Mouse (Mus musculus) lung, postnatal 14 days (tissue): ENCODE measurements around the gene Gipc3.

Experiments
- DNase-seq: peaks from one replicate; pipeline ENCODE4 v3.0.0; 2021

The Gipc3 gene

GRCm38 (mm10) chr10:81342686-81343505, at the start of gene Gipc3:
Gene Gipc3 (minus strand): TSS chr10:81343266.
- peak; percentile 49 for DNase-seq

- no peak for DNase-seq
Observed at GRCm38 (mm10) chr10:81392781-81393185, 49.7 kb upstream of the Gipc3 start, which contains the start of gene Smim24. Gene Smim24 (plus strand): TSS chr10:81393051.

GRCm38 (mm10) chr10:81392270-81392669, 49.2 kb upstream of the Gipc3 start:
- no peak for DNase-seq

- DNase-seq = no peak
Observed at GRCm38 (mm10) chr10:81390678-81390965, 47.6 kb upstream of the Gipc3 start.

GRCm38 (mm10) chr10:81389801-81390677, 47.0 kb upstream of the Gipc3 start:
- peak; percentile 83 for DNase-seq

- DNase-seq = no peak
Observed at GRCm38 (mm10) chr10:81389373-81389772, 46.3 kb upstream of the Gipc3 start.

GRCm38 (mm10) chr10:81388505-81389055, 45.5 kb upstream of the Gipc3 start, which contains the start of gene Gm48552:
Gene Gm48552 (plus strand): TSS chr10:81389005.
- DNase-seq = no peak

GRCm38 (mm10) chr10:81387716-81388115, 44.6 kb upstream of the Gipc3 start:
- no peak for DNase-seq

GRCm38 (mm10) chr10:81385603-81386306, 42.7 kb upstream of the Gipc3 start:
- no peak for DNase-seq

- no peak for DNase-seq
Observed at GRCm38 (mm10) chr10:81384605-81384982, 41.5 kb upstream of the Gipc3 start.

GRCm38 (mm10) chr10:81383802-81384604, 40.9 kb upstream of the Gipc3 start, which contains the start of the genes Dohh and Gm48551:
Gene Dohh (plus strand): TSS chr10:81384428.
Gene Gm48551 (plus strand): TSS chr10:81384466.
- DNase-seq = peak; percentile 100

- peak; percentile 72 for DNase-seq
Observed at GRCm38 (mm10) chr10:81382039-81382438, 39.0 kb upstream of the Gipc3 start.

GRCm38 (mm10) chr10:81379809-81380378, 36.8 kb upstream of the Gipc3 start:
- no peak for DNase-seq

GRCm38 (mm10) chr10:81379183-81379553, 36.1 kb upstream of the Gipc3 start:
- no peak for DNase-seq

- DNase-seq = peak; percentile 100
Observed at GRCm38 (mm10) chr10:81378553-81379182, 35.6 kb upstream of the Gipc3 start.

- DNase-seq = no peak
Observed at GRCm38 (mm10) chr10:81377793-81378552, 34.9 kb upstream of the Gipc3 start, which contains the start of gene Fzr1. Gene Fzr1 (minus strand): TSS chr10:81378516.

- DNase-seq = no peak
Observed at GRCm38 (mm10) chr10:81377362-81377664, 34.2 kb upstream of the Gipc3 start.

GRCm38 (mm10) chr10:81376561-81377361, 33.7 kb upstream of the Gipc3 start:
- DNase-seq = no peak

- no peak for DNase-seq
Observed at GRCm38 (mm10) chr10:81375322-81375721, 32.3 kb upstream of the Gipc3 start.

GRCm38 (mm10) chr10:81367207-81367495, 24.1 kb upstream of the Gipc3 start:
- no peak for DNase-seq
